Comparison of ENCODE assay signal across 21 mouse cellular contexts in genomic region chr13:11851691-11852090, GRCm38 (mm10).
"Had no signal": no experiment of that assay in that cellular context is flagged by ENCODE, and none has a peak within 500 bp of the region (broad histone marks: within the 10 kb centered on the region; RNA-seq: fewer than 3 reads in every experiment).

No protein-coding gene starts in this region.

- H3K9ac ChIP-seq: intestine, embryonic 15.5 days; kidney, embryonic 15.5 days; limb, embryonic 12.5 days; limb, embryonic 15.5 days; liver, embryonic 14.5 days; liver, postnatal 0 days; midbrain, embryonic 13.5 days; neural tube, embryonic 13.5 days had no signal

- H3K27me3 ChIP-seq: intestine, embryonic 15.5 days; kidney, embryonic 15.5 days; limb, embryonic 12.5 days; limb, embryonic 15.5 days; megakaryocyte, embryonic 14.5 days; midbrain, embryonic 13.5 days; neural tube, embryonic 13.5 days had no signal

- H3K9me3 ChIP-seq: intestine, embryonic 15.5 days; kidney, embryonic 15.5 days; limb, embryonic 12.5 days; limb, embryonic 15.5 days; megakaryocyte, embryonic 14.5 days; midbrain, embryonic 10.5 days; midbrain, embryonic 13.5 days; neural tube, embryonic 13.5 days had no signal

- H3K4me3 ChIP-seq: intestine, embryonic 15.5 days; kidney, embryonic 15.5 days; limb, embryonic 12.5 days; limb, embryonic 15.5 days; megakaryocyte, embryonic 14.5 days; midbrain, embryonic 10.5 days; midbrain, embryonic 13.5 days; myocyte; neural tube, embryonic 13.5 days had no signal

- H3K36me3 ChIP-seq: intestine, embryonic 15.5 days; kidney, embryonic 15.5 days; limb, embryonic 12.5 days; limb, embryonic 15.5 days; midbrain, embryonic 10.5 days; midbrain, embryonic 13.5 days; neural tube, embryonic 13.5 days had no signal

- DNase-seq: kidney, adult 11 months; kidney, adult 8-10 months; kidney, postnatal 10 days; kidney, postnatal 4 days; left cerebral cortex, postnatal 4 days; liver, postnatal 0 days; retina, postnatal 1 day; thymus, adult 18-20 months; thymus, postnatal 36 days had no signal

- ATAC-seq: intestine, embryonic 15.5 days; liver, postnatal 0 days; midbrain, embryonic 13.5 days; midbrain, embryonic 16.5 days had no signal

- H3K4me1 ChIP-seq: intestine, embryonic 15.5 days; kidney, embryonic 15.5 days; limb, embryonic 12.5 days; limb, embryonic 15.5 days; megakaryocyte, embryonic 14.5 days; midbrain, embryonic 10.5 days; midbrain, embryonic 13.5 days; neural tube, embryonic 13.5 days had no signal

- H3K4me2 ChIP-seq: intestine, embryonic 15.5 days; kidney, embryonic 15.5 days; limb, embryonic 12.5 days; limb, embryonic 15.5 days; liver, embryonic 11.5 days; midbrain, embryonic 13.5 days; neural tube, embryonic 13.5 days had no signal

- H3K27ac ChIP-seq: intestine, embryonic 15.5 days; kidney, embryonic 15.5 days; limb, embryonic 12.5 days; limb, embryonic 15.5 days; liver, embryonic 14.5 days; midbrain, embryonic 10.5 days; midbrain, embryonic 13.5 days; neural tube, embryonic 13.5 days had no signal
